Mouse (Mus musculus): ENCODE results near the gene Lmbrd1. TPM values are rescaled to one million over a fixed set of nuclear protein-coding genes. Genes with fewer than 3 reads are reported as not detected.
A peak's percentile ranks its signal among the peaks of the same experiment; 100 is the strongest.

Gene Lmbrd1
- polyA plus RNA-seq, 2 experiments: 31.4 to 36.0 TPM

- no peaks in the 10 kb centered on the region for H3K4me1 ChIP-seq (ENCODE audit: control insufficient read depth, insufficient read depth, low read length)
- no peak overlapping the region for H3K27ac ChIP-seq (replicated peaks; ENCODE audit: low read depth, low read length)
- H3K9ac ChIP-seq (ENCODE audit: low read depth, low read length, severe bottlenecking): no peak overlapping the region
- ATAC-seq (ENCODE audit: low FRiP score, low read depth) (no peak), DNase-seq (ENCODE audit: low spot score) (no peak)
- H3K27me3 ChIP-seq (ENCODE audit: control insufficient read depth, insufficient read depth, low read length): no peaks in the 10 kb centered on the region
- WGBS: 82% methylated on average over 3 of the region's 3 CpGs
- no peaks in the 10 kb centered on the region for H3K9me3 ChIP-seq (ENCODE audit: control insufficient read depth, low read length)
- H3K36me3 ChIP-seq (ENCODE audit: control insufficient read depth, insufficient read depth, low read length): no peaks in the 10 kb centered on the region
- no peak overlapping the region for H3K4me3 ChIP-seq (replicated peaks; ENCODE audit: low read length)
- no peak overlapping the region for H3K4me2 ChIP-seq (replicated peaks; ENCODE audit: low read depth, low read length, severe bottlenecking)
- TF ChIP-seq POLR2A (IDR thresholded peaks at IDR 0.05; ENCODE audit: borderline replicate concordance, extremely low read depth, insufficient read depth, insufficient read length): no peak
Measured at GRCm38 (mm10) chr1:24661551-24661950, 16.9 kb upstream of the Lmbrd1 start.

GRCm38 (mm10) chr1:24664158-24664557 is 14.3 kb upstream of the Lmbrd1 start:
- ATAC-seq (ENCODE audit: low FRiP score, low read depth): no peak
- Histone ChIP-seq H3K9me3 (ENCODE audit: control insufficient read depth, low read length) (no peaks in the 10 kb centered on the region), H3K9ac (ENCODE audit: low read depth, low read length, severe bottlenecking) (no peak overlapping the region), H3K4me2 (replicated peaks; ENCODE audit: low read depth, low read length, severe bottlenecking) (no peak overlapping the region), H3K27me3 (ENCODE audit: control insufficient read depth, insufficient read depth, low read length) (no peaks in the 10 kb centered on the region), H3K36me3 (ENCODE audit: control insufficient read depth, insufficient read depth, low read length) (no peaks in the 10 kb centered on the region), H3K4me1 (ENCODE audit: control insufficient read depth, insufficient read depth, low read length) (no peaks in the 10 kb centered on the region), H3K27ac (replicated peaks; ENCODE audit: low read depth, low read length) (no peak overlapping the region), H3K4me3 (replicated peaks; ENCODE audit: low read length) (no peak overlapping the region)
- no peak for TF ChIP-seq POLR2A (IDR thresholded peaks at IDR 0.05; ENCODE audit: borderline replicate concordance, extremely low read depth, insufficient read depth, insufficient read length)
- no peak for DNase-seq (ENCODE audit: low spot score)

GRCm38 (mm10) chr1:24673231-24673630 is 5.2 kb upstream of the Lmbrd1 start:
- Histone ChIP-seq H3K36me3 (ENCODE audit: control insufficient read depth, insufficient read depth, low read length) (no peaks in the 10 kb centered on the region), H3K4me3 (replicated peaks; ENCODE audit: low read length) (no peak overlapping the region), H3K4me1 (ENCODE audit: control insufficient read depth, insufficient read depth, low read length) (no peaks in the 10 kb centered on the region), H3K9ac (ENCODE audit: low read depth, low read length, severe bottlenecking) (no peak overlapping the region), H3K4me2 (replicated peaks; ENCODE audit: low read depth, low read length, severe bottlenecking) (no peak overlapping the region), H3K27ac (replicated peaks; ENCODE audit: low read depth, low read length) (no peak overlapping the region), H3K9me3 (ENCODE audit: control insufficient read depth, low read length) (no peaks in the 10 kb centered on the region), H3K27me3 (ENCODE audit: control insufficient read depth, insufficient read depth, low read length) (no peaks in the 10 kb centered on the region)
- ATAC-seq (ENCODE audit: low FRiP score, low read depth): no peak
- WGBS: 70% methylated on average over 3 of the region's 3 CpGs
- no peak for DNase-seq (ENCODE audit: low spot score)
- no peak for TF ChIP-seq POLR2A (IDR thresholded peaks at IDR 0.05; ENCODE audit: borderline replicate concordance, extremely low read depth, insufficient read depth, insufficient read length)

DNA sequence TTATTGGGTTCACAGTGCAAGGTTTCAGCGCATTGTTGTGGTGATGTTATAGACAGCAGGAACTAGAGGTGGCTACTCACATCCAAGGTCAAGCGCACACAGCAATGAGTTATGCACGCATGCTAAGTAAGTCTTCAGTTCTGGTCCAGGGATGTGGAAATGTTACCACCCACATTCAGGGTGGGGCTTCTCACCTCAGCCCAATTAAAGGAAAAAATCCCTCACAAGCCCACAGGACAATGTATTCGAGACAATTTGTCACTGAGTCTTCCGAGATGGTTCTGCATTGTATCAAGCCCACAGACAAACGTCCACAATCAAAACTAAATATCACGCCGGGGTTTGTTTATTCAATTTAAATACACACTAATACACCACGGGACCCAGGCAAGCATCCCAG is 724 bp upstream of the Lmbrd1 start:
- no peaks in the 10 kb centered on the region for H3K36me3 ChIP-seq (ENCODE audit: control insufficient read depth, insufficient read depth, low read length)
- ATAC-seq (ENCODE audit: low FRiP score, low read depth): no peak
- WGBS: 80% methylated on average over 9 of the region's 9 CpGs
- H3K27me3 ChIP-seq (ENCODE audit: control insufficient read depth, insufficient read depth, low read length): no peaks in the 10 kb centered on the region
- H3K9ac ChIP-seq (ENCODE audit: low read depth, low read length, severe bottlenecking): peak overlapping the region; percentile 72; the same call in 1 of the 2 replicates
- no peaks in the 10 kb centered on the region for H3K4me1 ChIP-seq (ENCODE audit: control insufficient read depth, insufficient read depth, low read length)
- no peaks in the 10 kb centered on the region for H3K9me3 ChIP-seq (ENCODE audit: control insufficient read depth, low read length)
- peak overlapping the region; percentile 60 for H3K4me3 ChIP-seq (replicated peaks; ENCODE audit: low read length)
- no peak overlapping the region for H3K27ac ChIP-seq (replicated peaks; ENCODE audit: low read depth, low read length)
- DNase-seq (ENCODE audit: low spot score): no peak
- H3K4me2 ChIP-seq (replicated peaks; ENCODE audit: low read depth, low read length, severe bottlenecking): peak overlapping the region; percentile 67
- TF ChIP-seq POLR2A (IDR thresholded peaks at IDR 0.05; ENCODE audit: borderline replicate concordance, extremely low read depth, insufficient read depth, insufficient read length): no peak

DNA sequence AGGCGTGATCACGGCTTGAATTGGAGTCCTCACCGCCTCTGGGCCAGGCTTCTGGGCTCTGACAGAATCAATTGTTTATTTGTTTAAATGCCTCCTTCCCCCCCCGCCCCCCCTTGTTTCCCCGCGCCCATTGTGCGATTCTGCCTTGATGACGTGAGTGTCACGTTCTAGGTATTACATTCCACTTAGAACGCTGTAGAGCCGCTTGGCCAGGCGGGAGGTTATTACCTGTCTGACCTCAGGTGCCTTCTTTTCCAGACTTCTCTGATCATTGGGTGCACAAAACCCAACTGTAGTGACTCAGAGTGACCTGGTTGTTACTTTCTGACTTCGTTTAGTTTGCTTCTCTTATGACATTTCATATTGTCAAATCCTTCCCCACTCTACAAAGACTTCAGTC is 641 bp downstream of the Lmbrd1 start:
- Histone ChIP-seq H3K4me2 (replicated peaks; ENCODE audit: low read depth, low read length, severe bottlenecking) (peak overlapping the region; percentile 67), H3K9ac (ENCODE audit: low read depth, low read length, severe bottlenecking) (peak overlapping the region; percentile 72), H3K27me3 (ENCODE audit: control insufficient read depth, insufficient read depth, low read length) (no peaks in the 10 kb centered on the region), H3K4me1 (ENCODE audit: control insufficient read depth, insufficient read depth, low read length) (no peaks in the 10 kb centered on the region), H3K27ac (replicated peaks; ENCODE audit: low read depth, low read length) (peak overlapping the region; percentile 59; the same call in 1 of the 2 replicates), H3K9me3 (ENCODE audit: control insufficient read depth, low read length) (no peaks in the 10 kb centered on the region), H3K4me3 (replicated peaks; ENCODE audit: low read length) (peak overlapping the region; percentile 60), H3K36me3 (ENCODE audit: control insufficient read depth, insufficient read depth, low read length) (no peaks in the 10 kb centered on the region)
- no peak for TF ChIP-seq POLR2A (IDR thresholded peaks at IDR 0.05; ENCODE audit: borderline replicate concordance, extremely low read depth, insufficient read depth, insufficient read length)
- no peak; the same call in none of the 2 replicates for ATAC-seq (ENCODE audit: low FRiP score, low read depth)
- DNase-seq (ENCODE audit: low spot score): peak; percentile 7
- WGBS: 3% methylated on average over 13 of the region's 13 CpGs

- Histone ChIP-seq H3K36me3 (ENCODE audit: control insufficient read depth, insufficient read depth, low read length) (peaks cover 2% of the 10 kb centered on the region; the same call in 1 of the 2 replicates), H3K4me1 (ENCODE audit: control insufficient read depth, insufficient read depth, low read length) (no peaks in the 10 kb centered on the region), H3K4me2 (replicated peaks; ENCODE audit: low read depth, low read length, severe bottlenecking) (no peak overlapping the region), H3K9ac (ENCODE audit: low read depth, low read length, severe bottlenecking) (no peak overlapping the region), H3K27me3 (ENCODE audit: control insufficient read depth, insufficient read depth, low read length) (no peaks in the 10 kb centered on the region), H3K27ac (replicated peaks; ENCODE audit: low read depth, low read length) (no peak overlapping the region), H3K9me3 (ENCODE audit: control insufficient read depth, low read length) (no peaks in the 10 kb centered on the region), H3K4me3 (replicated peaks; ENCODE audit: low read length) (no peak overlapping the region)
- TF ChIP-seq POLR2A (IDR thresholded peaks at IDR 0.05; ENCODE audit: borderline replicate concordance, extremely low read depth, insufficient read depth, insufficient read length): no peak
- DNase-seq (ENCODE audit: low spot score) (no peak), ATAC-seq (ENCODE audit: low FRiP score, low read depth) (no peak)
- WGBS: 99% methylated on average over 3 of the region's 3 CpGs
Measured at GRCm38 (mm10) chr1:24680991-24681390, 2.6 kb downstream of the Lmbrd1 start.
